Mouse (Mus musculus) MEL (cell line): ENCODE data around the gene AC134908.4. TPM values are rescaled to one million over a fixed set of nuclear protein-coding genes. Genes with fewer than 3 reads are reported as not detected.

ENCODE experiments used
- DNase-seq: peaks from one replicate; pipeline ENCODE4 v3.0.0; 2011; ENCODE audit warnings: low read depth, low spot score
- H3K27ac ChIP-seq: 2 replicates; pipeline ENCODE4 v1.5.1; 2012; ENCODE audit warnings: low read depth, mild to moderate bottlenecking, control low read depth, low read length, moderate library complexity; ENCODE audit not compliant: control insufficient read depth
- H3K27me3 ChIP-seq, 2 experiments: fragments of 150-350 bp in 1 of 2; sonication (generic) in 1 of 2; 2 replicates each; pipeline ENCODE4 v1.6.1; 2012; ENCODE audit warnings: low read length in 2 of 2, mild to moderate bottlenecking in 2 of 2, improper control_type of control experiment in 1 of 2, moderate library complexity in 1 of 2; ENCODE audit not compliant: insufficient read depth in 2 of 2, control insufficient read depth in 1 of 2
- H3K36me3 ChIP-seq, 2 experiments: 2 replicates each; pipeline ENCODE4 v1.6.1; 2012 to 2014; ENCODE audit warnings: low read length in 2 of 2, improper control_type of control experiment in 1 of 2, inconsistent platforms in 1 of 2, mild to moderate bottlenecking in 1 of 2; ENCODE audit not compliant: insufficient read depth in 2 of 2, control insufficient read depth in 1 of 2
- H3K4me1 ChIP-seq, 2 experiments: fragments of 150-350 bp in 1 of 2; sonication (generic) in 1 of 2; 2 replicates each; pipeline ENCODE4 v1.6.1; 2012; ENCODE audit warnings: low read length in 2 of 2, improper control_type of control experiment in 1 of 2, mild to moderate bottlenecking in 1 of 2; ENCODE audit not compliant: insufficient read depth in 2 of 2, control insufficient read depth in 1 of 2
- H3K4me3 ChIP-seq, 2 experiments: fragments of 150-350 bp in 1 of 2; sonication (generic) in 1 of 2; 2 replicates each; pipeline ENCODE4 v1.5.1; 2012; ENCODE audit warnings: low read depth in 2 of 2, low read length in 2 of 2, mild to moderate bottlenecking in 2 of 2, moderate library complexity in 2 of 2, control low read depth in 1 of 2, improper control_type of control experiment in 1 of 2; ENCODE audit not compliant: control insufficient read depth in 1 of 2, insufficient read depth in 1 of 2
- H3K79me2 ChIP-seq: 2 replicates; pipeline ENCODE4 v1.6.1; 2012; ENCODE audit warnings: mild to moderate bottlenecking, low read length, moderate library complexity; ENCODE audit not compliant: control insufficient read depth, poor library complexity, insufficient read depth
- H3K9ac ChIP-seq: 2 replicates; pipeline ENCODE4 v1.6.1; 2012; ENCODE audit warnings: low read depth, mild to moderate bottlenecking, control low read depth, low read length, moderate library complexity; ENCODE audit not compliant: control insufficient read depth, poor library complexity, severe bottlenecking
- H3K9me3 ChIP-seq: fragments of 150-350 bp; sonication (generic); replicated peaks from 2 replicates; pipeline ENCODE4 v1.6.1; 2012; ENCODE audit warnings: mild to moderate bottlenecking, low read length, improper control_type of control experiment, moderate library complexity; ENCODE audit not compliant: insufficient read depth
- BHLHE40 ChIP-seq: IDR thresholded peaks from 2 replicates; pipeline ENCODE4 v1.6.1; 2012; ENCODE audit warnings: low read depth, mild to moderate bottlenecking, inconsistent platforms, low read length, improper control_type of control experiment, borderline replicate concordance
- CHD1 ChIP-seq: IDR thresholded peaks from 2 replicates; pipeline ENCODE4 v1.6.1; 2012; ENCODE audit warnings: low read depth, mild to moderate bottlenecking, inconsistent platforms, low read length, improper control_type of control experiment
- CHD2 ChIP-seq: IDR thresholded peaks from 2 replicates; pipeline ENCODE4 v1.6.1; 2011; ENCODE audit warnings: low read length, improper control_type of control experiment
- CTCF ChIP-seq, 3 experiments: IDR thresholded peaks in 2 of 3; conservative IDR thresholded peaks in 1 of 3; 2 replicates each; pipeline ENCODE4 v1.5.1; 2011 to 2012; ENCODE audit warnings: low read length in 3 of 3, low read depth in 2 of 3, mild to moderate bottlenecking in 2 of 3, improper control_type of control experiment in 1 of 3, inconsistent platforms in 1 of 3, mixed read lengths in 1 of 3, moderate library complexity in 1 of 3; ENCODE audit not compliant: control insufficient read depth in 1 of 3, insufficient read depth in 1 of 3, poor library complexity in 1 of 3, severe bottlenecking in 1 of 3
- E2F4 ChIP-seq: IDR thresholded peaks from 2 replicates; pipeline ENCODE4 v1.6.1; 2011; ENCODE audit warnings: low read depth, low read length, improper control_type of control experiment, borderline replicate concordance
- ELF1 ChIP-seq: IDR thresholded peaks from 2 replicates; pipeline ENCODE4 v1.6.1; 2014; ENCODE audit warnings: low read depth, mild to moderate bottlenecking, inconsistent platforms, low read length, improper control_type of control experiment, moderate library complexity
- ETS1 ChIP-seq: IDR thresholded peaks from 2 replicates; pipeline ENCODE4 v1.6.1; 2012; ENCODE audit warnings: low read depth, mild to moderate bottlenecking, inconsistent platforms, low read length, improper control_type of control experiment, moderate library complexity
- GABPA ChIP-seq: IDR thresholded peaks from 2 replicates; pipeline ENCODE4 v1.6.1; 2012; ENCODE audit warnings: low read depth, mild to moderate bottlenecking, inconsistent platforms, low read length, improper control_type of control experiment, moderate library complexity
- GATA1 ChIP-seq: IDR thresholded peaks from 2 replicates; pipeline ENCODE4 v1.6.1; 2011; ENCODE audit warnings: low read depth, low read length, improper control_type of control experiment
- HCFC1 ChIP-seq: IDR thresholded peaks from 2 replicates; pipeline ENCODE4 v1.6.1; 2012; ENCODE audit warnings: low read depth, mild to moderate bottlenecking, inconsistent platforms, low read length, improper control_type of control experiment, moderate library complexity
- JUND ChIP-seq: IDR thresholded peaks from 2 replicates; pipeline ENCODE4 v1.6.1; 2011; ENCODE audit warnings: low read depth, mild to moderate bottlenecking, improper control_type of control experiment, low read length
- KAT2A ChIP-seq: conservative IDR thresholded peaks from 2 replicates; pipeline ENCODE4 v1.6.1; 2012; ENCODE audit warnings: low read depth, low read length, improper control_type of control experiment, inconsistent platforms
- MAFK ChIP-seq: IDR thresholded peaks from 2 replicates; pipeline ENCODE4 v1.6.1; 2011; ENCODE audit warnings: low read depth, mild to moderate bottlenecking, low read length, improper control_type of control experiment, borderline replicate concordance
- MAX ChIP-seq: IDR thresholded peaks from 2 replicates; pipeline ENCODE4 v1.6.1; 2011; ENCODE audit warnings: low read length, improper control_type of control experiment
- MAZ ChIP-seq: IDR thresholded peaks from 2 replicates; pipeline ENCODE4 v1.6.1; 2012; ENCODE audit warnings: low read depth, mild to moderate bottlenecking, inconsistent platforms, low read length, improper control_type of control experiment
- MEF2A ChIP-seq: IDR thresholded peaks from 2 replicates; pipeline ENCODE4 v1.6.1; 2014; ENCODE audit warnings: low read depth, mild to moderate bottlenecking, inconsistent platforms, low read length, improper control_type of control experiment; ENCODE audit not compliant: poor library complexity, insufficient replicate concordance, severe bottlenecking; ENCODE audit errors: extremely low read depth
- MXI1 ChIP-seq: IDR thresholded peaks from 2 replicates; pipeline ENCODE4 v1.6.1; 2011; ENCODE audit warnings: mild to moderate bottlenecking, low read depth, low read length, improper control_type of control experiment
- MYB ChIP-seq: IDR thresholded peaks from 2 replicates; pipeline ENCODE4 v1.6.1; 2011; ENCODE audit warnings: mild to moderate bottlenecking, low read depth, low read length, improper control_type of control experiment
- MYC ChIP-seq: IDR thresholded peaks from 2 replicates; pipeline ENCODE4 v1.6.1; 2011; ENCODE audit warnings: low read depth, mild to moderate bottlenecking, low read length, improper control_type of control experiment, moderate library complexity
- NRF1 ChIP-seq: IDR thresholded peaks from 2 replicates; pipeline ENCODE4 v1.6.1; 2014; ENCODE audit warnings: low read depth, mild to moderate bottlenecking, inconsistent platforms, low read length, improper control_type of control experiment, moderate library complexity; ENCODE audit not compliant: poor library complexity, insufficient read depth, severe bottlenecking
- POLR2AphosphoS2 ChIP-seq: IDR thresholded peaks from 2 replicates; pipeline ENCODE4 v1.6.1; 2011; ENCODE audit warnings: low read length, improper control_type of control experiment
- POLR2AphosphoS5 ChIP-seq: IDR thresholded peaks from 2 replicates; pipeline ENCODE4 v1.6.1; 2012; ENCODE audit warnings: low read depth, borderline replicate concordance, mild to moderate bottlenecking, inconsistent platforms, low read length, moderate library complexity, mixed read lengths
- RAD21 ChIP-seq: IDR thresholded peaks from 2 replicates; pipeline ENCODE4 v1.6.1; 2011; ENCODE audit warnings: mild to moderate bottlenecking, low read depth, low read length, improper control_type of control experiment
- RCOR1 ChIP-seq: IDR thresholded peaks from 2 replicates; pipeline ENCODE4 v1.6.1; 2012; ENCODE audit warnings: low read depth, mild to moderate bottlenecking, inconsistent platforms, low read length, improper control_type of control experiment
- SIN3A ChIP-seq: IDR thresholded peaks from 2 replicates; pipeline ENCODE4 v1.6.1; 2012; ENCODE audit warnings: low read length, improper control_type of control experiment, inconsistent platforms
- SMC3 ChIP-seq: IDR thresholded peaks from 2 replicates; pipeline ENCODE4 v1.6.1; 2011; ENCODE audit warnings: low read depth, low read length, improper control_type of control experiment
- TAL1 ChIP-seq: IDR thresholded peaks from 2 replicates; pipeline ENCODE4 v1.6.1; 2012; ENCODE audit warnings: mild to moderate bottlenecking, inconsistent platforms, low read length, moderate library complexity, mixed read lengths
- TBP ChIP-seq: IDR thresholded peaks from 2 replicates; pipeline ENCODE4 v1.8.0; 2011; ENCODE audit warnings: low read depth, low read length, improper control_type of control experiment
- TCF12 ChIP-seq: IDR thresholded peaks from 2 replicates; pipeline ENCODE4 v1.6.1; 2014; ENCODE audit warnings: low read depth, mild to moderate bottlenecking, inconsistent platforms, low read length, improper control_type of control experiment, moderate library complexity
- UBTF ChIP-seq: IDR thresholded peaks from 2 replicates; pipeline ENCODE4 v1.6.1; 2012; ENCODE audit warnings: low read depth, mild to moderate bottlenecking, inconsistent platforms, low read length, improper control_type of control experiment, moderate library complexity, borderline replicate concordance; ENCODE audit not compliant: insufficient read depth
- USF1 ChIP-seq: IDR thresholded peaks from 2 replicates; pipeline ENCODE4 v1.6.1; 2014; ENCODE audit warnings: low read depth, mild to moderate bottlenecking, inconsistent platforms, low read length, improper control_type of control experiment, moderate library complexity
- ZC3H11A ChIP-seq: IDR thresholded peaks from 2 replicates; pipeline ENCODE4 v1.6.1; 2012; ENCODE audit warnings: low read depth, mild to moderate bottlenecking, inconsistent platforms, low read length, improper control_type of control experiment
- ZKSCAN1 ChIP-seq: IDR thresholded peaks from 2 replicates; pipeline ENCODE4 v1.6.1; 2012; ENCODE audit warnings: low read depth, mild to moderate bottlenecking, inconsistent platforms, low read length, improper control_type of control experiment, moderate library complexity
- ZMIZ1 ChIP-seq: IDR thresholded peaks from 2 replicates; pipeline ENCODE4 v1.6.1; 2012; ENCODE audit warnings: low read depth, mild to moderate bottlenecking, inconsistent platforms, low read length, improper control_type of control experiment, moderate library complexity
- ZNF384 ChIP-seq: IDR thresholded peaks from 2 replicates; pipeline ENCODE4 v1.6.1; 2012; ENCODE audit warnings: low read depth, mild to moderate bottlenecking, inconsistent platforms, low read length, improper control_type of control experiment
- polyA plus RNA-seq, 2 experiments: library from polyadenylated mRNA; stranded (reverse) in 1 of 2; unstranded in 1 of 2; fragments of >175 nt in 1 of 2; fragments of >200 nt in 1 of 2; gene quantifications; 2 replicates each; pipeline versions ENCODE4 v1.2.1 to v1.2.4; 2012; ENCODE audit warnings: low replicate concordance in 2 of 2, low read depth in 1 of 2; ENCODE audit not compliant: insufficient read length in 2 of 2, insufficient read depth in 1 of 2, missing spikeins in 1 of 2
- total RNA-seq: library from RNA; depleted of rRNA; stranded (reverse); fragments of 300-350 nt; gene quantifications from 2 replicates; pipeline ENCODE4 v1.2.3, GENCODE M21; 2012

Gene AC134908.4
- total and polyA plus RNA-seq, 3 experiments, result 0.92 TPM; not detected in 2

DNA sequence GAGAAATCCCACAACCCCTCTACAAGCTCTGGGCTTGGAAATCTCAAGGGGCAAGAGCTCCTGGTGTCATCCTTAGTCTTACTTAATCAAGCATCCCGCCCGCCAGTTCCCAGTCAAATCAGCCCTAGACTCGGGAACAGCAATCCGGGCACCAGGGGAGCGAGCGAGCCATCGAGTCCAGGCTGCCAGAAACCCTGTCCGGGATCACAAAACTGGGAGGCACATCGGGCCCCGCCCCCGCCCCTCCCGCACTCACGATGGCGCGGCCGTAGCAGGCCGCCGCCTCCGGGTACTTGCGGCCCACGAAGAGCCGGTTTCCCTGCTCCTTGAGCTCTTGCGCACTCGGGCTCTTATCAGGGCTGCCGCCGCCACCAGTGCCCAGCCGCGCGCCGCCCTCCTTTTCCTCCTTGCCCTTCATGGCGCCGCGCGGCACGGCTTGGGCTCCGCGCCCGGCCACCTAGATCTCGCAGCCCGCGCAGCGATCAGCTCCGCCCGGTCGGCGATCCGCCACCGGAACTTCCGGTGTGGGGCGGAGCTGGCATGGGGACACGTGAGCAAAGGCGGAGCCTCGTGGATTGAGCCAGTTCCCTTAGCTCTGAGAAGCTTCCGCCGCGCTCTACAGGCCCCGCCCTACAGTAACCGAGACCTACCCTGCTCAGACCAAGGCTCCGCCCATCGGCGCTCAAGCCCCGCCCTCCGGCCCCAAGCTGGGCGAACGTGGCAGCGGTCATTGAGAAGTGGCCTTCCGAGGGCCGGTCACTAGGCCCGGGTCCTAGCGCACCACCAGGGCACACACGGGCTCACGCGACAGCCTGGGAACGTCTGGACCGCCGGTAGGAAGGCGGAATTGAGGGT lies 37.2 kb upstream of the AC134908.4 start:
- H3K27me3 ChIP-seq, result no peaks in the 10 kb centered on the region
- no peaks in the 10 kb centered on the region for H3K9me3 ChIP-seq
- peak; percentile 99 for DNase-seq
- H3K79me2 ChIP-seq, result peaks cover 52% of the 10 kb centered on the region
- peaks cover 2 to 37% of the 10 kb centered on the region in 2 experiments; a peak in 3 of 4 replicates for H3K4me1 ChIP-seq
- peak overlapping the region; percentile 82 for H3K27ac ChIP-seq
- H3K9ac ChIP-seq, result peak overlapping the region; percentile 95
- H3K4me3 ChIP-seq, result peak overlapping the region; percentile 80 to 87
- peaks cover 0 to 13% of the 10 kb centered on the region in 2 experiments; a peak in 2 of 4 replicates for H3K36me3 ChIP-seq
- TF ChIP-seq SIN3A, result peak; percentile 78; the same call in 1 of the 2 replicates
- TF ChIP-seq MAZ, result peak; percentile 25; the same call in 1 of the 2 replicates
- 0 out of 2 replicates have a peak, but pooled peaks have one; percentile 36 for TF ChIP-seq UBTF
- peak; percentile 55 for TF ChIP-seq TCF12
- peak; percentile 87 for TF ChIP-seq MAX
- TF ChIP-seq KAT2A, result no peak; the same call in 1 of the 2 replicates
- TF ChIP-seq ETS1, result peak; percentile 41; the same call in 1 of the 2 replicates
- peak; percentile 39; the same call in 1 of the 2 replicates for TF ChIP-seq NRF1
- no peak for TF ChIP-seq POLR2AphosphoS5
- no peak; the same call in 1 of the 2 replicates for TF ChIP-seq CHD2
- no peak for TF ChIP-seq JUND
- TF ChIP-seq CHD1, result no peak
- TF ChIP-seq TAL1, result no peak
- no peak for TF ChIP-seq ZNF384
- no peak for TF ChIP-seq MEF2A
- no peak for TF ChIP-seq TBP
- peak; percentile 42; the same call in 1 of the 2 replicates for TF ChIP-seq MYC
- peak; percentile 93 for TF ChIP-seq POLR2AphosphoS2
- TF ChIP-seq E2F4, result no peak
- TF ChIP-seq MYB, result no peak
- TF ChIP-seq ZC3H11A, result no peak
- peak; percentile 95 for TF ChIP-seq BHLHE40
- peak; percentile 84 for TF ChIP-seq HCFC1
- no peak for TF ChIP-seq SMC3
- peak; percentile 89 for TF ChIP-seq MXI1
- peak; percentile 97 for TF ChIP-seq USF1
- TF ChIP-seq CTCF (IDR thresholded peaks at IDR 0.05 in 2 of 3, conservative IDR thresholded peaks at IDR 0.05 in 1 of 3; ENCODE audit: control insufficient read depth in 1 of 3, insufficient read depth in 1 of 3, low read depth in 2 of 3, low read length in 3 of 3, poor library complexity in 1 of 3, severe bottlenecking in 1 of 3), result 0 out of 6 replicates have a peak, but pooled peaks of 1 of the 3 experiments have one; percentile 8
- no peak for TF ChIP-seq RAD21
- TF ChIP-seq GABPA, result no peak
- TF ChIP-seq ELF1, result peak; percentile 89
- peak; percentile 84 for TF ChIP-seq ZMIZ1
- no peak for TF ChIP-seq MAFK
- TF ChIP-seq RCOR1, result no peak
- no peak for TF ChIP-seq ZKSCAN1
- no peak for TF ChIP-seq GATA1
